Mouse (Mus musculus) spleen, adult 2 months (tissue): ENCODE data around the gene Btg2.

ENCODE experiments used
- CTCF ChIP-seq: fragments of 200-500 bp; IDR thresholded peaks from 2 replicates; pipeline ENCODE4 v1.5.1; 2011; ENCODE audit warnings: mild to moderate bottlenecking, inconsistent platforms; ENCODE audit not compliant: insufficient read depth, insufficient read length, insufficient replicate concordance; ENCODE audit errors: extremely low read depth
- POLR2A ChIP-seq: fragments of 200-500 bp; IDR thresholded peaks from 2 replicates; pipeline ENCODE4 v1.6.1; 2011; ENCODE audit warnings: low read depth, low read length, inconsistent platforms

- TF ChIP-seq POLR2A (no peak), CTCF (no peak)
Observed at GRCm38 (mm10) chr1:134036492-134036891, 42.4 kb downstream of the Btg2 start.
